Mouse (Mus musculus) embryonic stem cell, embryonic (primary cell): ENCODE measurements at regions not wholly inside any gene's neighbourhood (a gene's known extent, or its start where the extent isn't known, plus 50 kb on each side); places are given as distances from the start of the nearest gene placed in this dataset.

Experiments used
- CTCF ChIA-PET, 4 experiments: fragments of 300-600 bp in 2 of 4; fragments of 350-600 bp in 2 of 4; sonication (Branson Sonifier 250); formaldehyde crosslinking; loops; one replicate each; lab custom pipeline; 2022; ENCODE audit warnings: inconsistent platforms in 2 of 4; lab: Charles Lee
- POLR2A ChIA-PET, 4 experiments: fragments of 300-600 bp in 2 of 4; fragments of 350-600 bp in 2 of 4; sonication (Branson Sonifier 250); formaldehyde crosslinking; loops; one replicate each; lab custom pipeline; 2022; ENCODE audit warnings: antibody characterized with exemption in 4 of 4, inconsistent platforms in 1 of 4; lab: Charles Lee

DNA sequence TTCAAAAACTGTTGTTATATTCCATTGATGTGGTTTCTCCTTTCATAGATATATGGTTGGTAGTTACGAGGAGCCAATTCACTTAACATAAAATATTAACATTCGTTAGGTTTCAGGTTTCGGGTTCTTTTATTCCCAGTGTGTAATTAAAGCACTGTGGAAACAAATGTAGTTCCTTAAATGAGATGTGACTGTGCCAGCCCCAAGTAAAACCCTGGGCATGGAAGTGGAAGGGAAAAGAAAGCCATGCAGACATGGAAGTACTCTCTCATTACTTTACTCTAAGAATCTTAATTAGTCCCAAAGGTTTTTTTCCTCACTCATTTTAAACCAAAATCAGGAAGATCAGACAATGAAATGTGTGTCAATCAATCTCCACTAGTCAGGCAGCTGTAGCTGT lies 784.9 kb upstream of the Apob start:
- CTCF ChIA-PET: no interaction called here
- POLR2A ChIA-PET: no interaction called here

DNA sequence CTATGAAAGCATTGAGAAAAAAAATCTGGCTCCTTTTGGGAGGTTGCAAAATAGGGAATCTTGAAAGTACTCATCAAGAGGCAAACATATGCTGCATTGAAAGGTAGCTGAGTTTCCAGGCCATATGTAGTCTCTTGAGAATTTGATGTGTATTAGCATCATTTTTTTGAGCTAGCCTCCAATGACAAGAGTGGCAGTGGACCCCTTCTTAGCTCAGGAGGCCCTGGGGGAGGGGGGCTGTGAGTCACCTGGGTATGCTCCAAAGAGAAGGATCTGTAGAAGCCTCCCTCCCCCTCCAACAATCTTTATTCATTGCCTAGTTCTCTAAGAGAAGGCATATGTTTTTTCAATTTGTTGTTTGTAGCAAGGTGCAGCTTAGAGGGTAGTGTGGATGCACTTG lies 779.4 kb upstream of the Apob start:
- ChIA-PET CTCF (no interaction called here), POLR2A (no interaction called here)

DNA sequence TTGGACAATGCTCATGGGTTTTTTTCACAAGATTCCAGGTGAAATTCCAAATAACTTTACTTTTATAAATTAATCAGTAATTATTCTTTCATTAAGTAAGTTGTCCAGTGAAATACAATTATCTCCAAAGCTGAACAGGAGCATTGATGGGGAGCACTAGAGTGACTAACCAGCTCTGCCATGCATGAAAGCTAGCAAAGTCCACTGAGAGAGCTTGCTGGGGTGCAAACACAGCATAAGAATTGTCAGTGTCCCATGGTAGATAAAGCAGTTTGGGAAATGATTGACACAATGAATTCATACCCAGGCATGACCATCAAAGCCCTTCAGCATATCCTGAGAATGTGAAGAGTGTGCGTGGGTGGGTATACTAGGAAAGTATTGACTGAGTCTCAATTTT lies 776.6 kb upstream of the Apob start:
- ChIA-PET CTCF (no interaction called here), POLR2A (no interaction called here)

DNA sequence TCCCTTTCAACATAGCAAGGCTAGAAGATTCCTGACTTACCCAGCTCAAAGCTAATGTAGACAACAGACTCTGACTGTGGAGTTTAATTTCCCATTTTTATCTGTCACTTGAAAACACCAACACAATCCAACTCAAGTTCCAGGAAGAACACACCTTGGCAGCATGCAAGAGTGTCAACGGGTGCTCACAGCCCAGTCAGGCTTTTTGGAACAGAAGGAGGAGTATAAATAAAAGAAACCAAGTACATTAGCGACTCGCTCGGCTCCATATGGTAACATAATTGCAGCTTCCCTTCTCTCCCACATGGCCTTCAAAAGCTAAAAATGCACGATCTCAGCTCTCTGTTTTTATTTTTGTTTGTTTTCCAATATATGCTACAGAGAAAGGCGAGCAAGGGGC lies 761.8 kb upstream of the Apob start:
- ChIA-PET POLR2A (no interaction called here), CTCF (no interaction called here)

DNA sequence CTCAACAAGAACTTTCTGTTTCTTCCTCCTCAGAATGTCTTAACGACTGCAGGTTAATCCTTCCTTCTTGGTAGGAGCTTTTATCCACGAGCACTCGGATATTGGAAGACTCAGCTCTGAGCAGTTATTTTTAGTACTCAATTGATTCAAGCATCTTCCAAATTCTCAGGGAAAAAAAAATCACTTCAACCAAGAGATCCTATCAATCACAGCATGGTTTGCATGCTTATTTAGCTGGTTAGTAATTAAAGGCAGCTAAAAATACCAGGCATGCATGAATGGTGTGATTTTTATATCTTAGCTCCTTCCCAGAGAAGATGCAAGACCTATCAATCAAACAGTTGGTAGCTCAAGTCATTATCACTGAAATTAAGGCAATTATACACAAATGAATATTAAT lies 759.9 kb upstream of the Apob start:
- ChIA-PET CTCF (no interaction called here), POLR2A (no interaction called here)

DNA sequence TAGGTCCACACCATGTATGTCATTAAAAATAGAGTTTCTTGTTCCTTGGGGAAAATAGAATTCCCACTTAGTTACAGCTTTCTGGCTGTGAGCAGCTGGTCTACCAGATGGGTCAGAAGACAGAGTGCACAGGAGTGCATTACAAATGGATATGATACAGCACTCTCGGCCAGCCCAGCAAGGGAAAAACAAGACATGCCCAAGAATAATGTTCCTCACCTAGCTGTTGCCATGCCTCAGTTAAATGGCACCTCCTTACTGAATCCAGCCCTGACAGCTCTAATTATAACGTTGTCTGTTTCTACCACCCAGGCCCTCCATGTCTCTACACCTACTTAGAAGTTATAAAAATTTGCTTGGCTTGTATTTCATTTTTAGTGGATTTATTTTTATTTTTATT lies 749.3 kb upstream of the Apob start:
- POLR2A ChIA-PET: interaction anchor here in 1 of 4 experiments (0.6 kb wide), 1 partner anchor 28 kb away, joined by 3 read pairs; no protein-coding TSS in a partner anchor
- CTCF ChIA-PET: interaction anchor here in 1 of 4 experiments (0.6 kb wide), 1 partner anchor 1599 kb away, joined by 3 read pairs; no protein-coding TSS in a partner anchor

DNA sequence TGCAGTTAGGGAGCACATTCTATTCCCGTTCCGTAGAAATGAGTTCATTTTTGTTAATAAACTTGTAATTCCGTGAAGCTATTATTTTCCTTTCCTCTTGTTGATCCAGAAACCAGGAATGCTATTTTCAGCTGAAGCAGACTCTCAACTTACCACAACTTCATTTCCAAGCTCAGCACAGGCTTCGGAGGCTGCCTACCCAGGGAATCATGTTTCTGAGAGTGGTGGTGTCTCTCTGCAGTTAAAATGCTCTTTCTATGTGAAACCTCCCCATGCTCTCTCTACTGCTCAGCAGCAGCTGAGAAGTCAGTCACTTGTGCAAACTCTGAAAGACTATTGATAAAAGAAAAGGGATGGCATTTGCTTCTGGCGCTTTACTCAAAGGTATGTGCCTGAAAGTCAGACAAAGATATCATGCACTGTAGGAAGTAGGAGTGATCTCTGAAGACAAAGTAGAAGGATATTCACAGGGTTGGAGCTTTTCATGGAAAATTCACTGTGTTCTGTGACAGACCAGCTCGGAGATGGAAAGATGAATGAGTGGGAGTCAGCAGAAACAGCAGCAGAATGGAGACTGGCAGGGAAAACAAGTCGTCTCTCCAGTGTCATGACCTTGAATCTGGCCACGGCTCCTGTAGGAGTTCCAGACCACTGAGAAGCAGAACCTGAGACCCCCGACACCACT lies 748.8 kb upstream of the Apob start:
- ChIA-PET POLR2A (no interaction called here), CTCF (no interaction called here)

DNA sequence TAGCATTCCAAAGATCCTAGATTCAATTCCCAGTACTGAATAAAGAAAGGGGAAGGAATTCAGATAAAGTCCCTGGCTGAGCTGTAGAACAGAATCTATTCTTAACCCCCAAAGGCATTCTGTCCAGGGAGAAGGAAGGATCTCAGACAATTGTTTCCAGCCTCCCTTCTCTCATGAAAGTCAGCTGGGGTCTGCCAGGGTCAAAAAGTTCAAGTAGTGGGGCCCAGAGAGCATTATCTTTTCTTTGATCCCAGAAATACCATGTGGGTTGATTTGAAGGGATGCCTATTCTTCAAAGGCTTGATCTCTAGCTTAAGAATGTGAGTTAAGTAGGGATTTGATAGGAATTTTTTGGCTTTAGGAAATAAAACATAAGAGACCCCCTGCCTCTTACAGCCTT lies 727.1 kb upstream of the Apob start:
- CTCF ChIA-PET: no interaction called here

DNA sequence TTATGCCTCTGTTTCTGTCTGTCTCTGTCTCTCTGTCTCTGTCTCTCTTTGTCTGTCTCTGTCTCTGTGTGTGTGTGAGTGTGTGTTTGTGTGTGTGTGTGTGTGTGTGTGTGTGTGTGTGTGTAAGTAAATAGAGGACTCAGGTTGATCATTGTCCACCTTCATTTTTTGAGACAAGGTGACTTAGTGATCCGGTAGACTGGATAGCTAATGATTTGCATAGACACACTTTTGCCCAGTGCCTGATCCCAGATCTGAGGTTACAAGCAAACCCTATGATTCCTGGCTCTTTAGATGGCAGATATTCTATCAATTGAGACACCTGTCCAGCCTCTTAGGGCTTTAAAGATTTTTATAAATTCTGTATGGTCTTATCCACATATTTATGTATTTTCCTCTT lies 706.9 kb upstream of the Apob start:
- POLR2A ChIA-PET: no interaction called here
- CTCF ChIA-PET: no interaction called here

More for the DNA sequence above, 727.1 kb upstream of the Apob start:
- POLR2A ChIA-PET: no interaction called here

DNA sequence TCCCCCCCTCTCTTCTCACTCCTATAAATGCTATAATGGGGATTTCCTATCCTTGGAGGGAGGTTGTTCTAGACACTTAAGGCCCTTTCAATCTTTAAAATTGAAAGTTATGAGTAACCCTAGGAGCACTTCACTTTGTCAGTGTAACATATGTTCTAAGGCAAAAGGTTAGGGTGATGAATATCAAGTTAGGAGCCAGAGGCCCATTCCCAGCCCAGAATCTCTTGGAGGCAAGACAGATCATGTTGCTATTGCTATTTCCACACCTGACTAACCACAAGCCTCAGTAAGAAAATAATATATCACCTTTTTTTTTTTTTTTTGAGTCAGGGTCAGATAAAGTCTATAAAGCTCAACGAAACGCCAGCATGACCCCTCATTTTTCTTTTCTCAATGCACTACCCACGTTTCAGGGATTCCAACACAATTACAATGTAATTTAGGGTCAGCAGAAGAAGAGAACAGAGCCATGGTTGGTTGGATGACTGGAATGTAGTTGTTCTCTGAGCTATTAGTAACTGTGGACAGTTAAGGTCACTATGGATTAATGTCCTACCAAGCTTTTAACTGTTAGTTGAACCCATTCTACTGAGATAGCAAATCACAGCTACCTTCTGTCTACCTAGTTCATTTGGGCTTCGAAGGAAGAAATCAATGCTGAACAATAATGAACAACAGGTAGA lies 693.0 kb upstream of the Apob start:
- ChIA-PET POLR2A (no interaction called here), CTCF (no interaction called here)

DNA sequence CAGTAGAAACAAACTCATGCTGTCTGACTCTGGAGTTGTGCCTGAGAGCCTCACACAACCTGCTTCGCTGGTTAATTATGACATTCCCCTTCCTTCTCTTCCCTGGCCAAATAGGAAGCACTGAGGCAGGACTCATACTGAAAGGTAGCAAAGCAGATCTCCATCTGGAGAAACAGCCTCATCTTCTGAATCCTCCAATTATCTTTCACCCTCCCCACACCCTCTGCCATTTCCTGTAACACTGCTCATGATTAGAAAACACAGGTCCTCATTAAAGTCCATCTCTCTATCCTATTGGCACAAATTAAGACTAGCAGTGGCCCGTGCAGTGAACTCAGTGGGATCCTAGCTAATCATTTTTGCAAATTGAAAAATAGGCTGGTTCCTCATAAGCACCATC lies 685.9 kb upstream of the Apob start:
- POLR2A ChIA-PET: no interaction called here

DNA sequence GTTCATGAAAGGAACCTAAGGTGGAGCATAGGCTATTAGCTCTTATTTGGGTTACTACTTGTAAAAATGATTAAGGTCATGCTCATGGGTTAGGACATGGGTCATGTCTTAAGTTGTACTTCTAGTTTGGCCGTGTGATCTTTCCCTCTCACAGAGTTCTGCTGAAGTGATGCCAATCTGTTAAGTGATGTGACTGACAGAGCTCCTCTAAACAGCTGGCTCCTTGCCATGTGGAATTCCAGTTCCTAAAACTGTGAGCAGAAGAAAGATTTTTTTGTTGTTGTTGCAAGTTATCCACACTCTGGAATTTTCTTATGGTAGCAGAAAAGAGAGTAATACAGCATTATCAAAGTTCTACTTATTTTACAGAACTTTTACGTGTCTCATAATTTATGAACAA lies 680.4 kb upstream of the Apob start:
- ChIA-PET CTCF (no interaction called here), POLR2A (no interaction called here)

More for the DNA sequence above, 685.9 kb upstream of the Apob start:
- CTCF ChIA-PET: no interaction called here

DNA sequence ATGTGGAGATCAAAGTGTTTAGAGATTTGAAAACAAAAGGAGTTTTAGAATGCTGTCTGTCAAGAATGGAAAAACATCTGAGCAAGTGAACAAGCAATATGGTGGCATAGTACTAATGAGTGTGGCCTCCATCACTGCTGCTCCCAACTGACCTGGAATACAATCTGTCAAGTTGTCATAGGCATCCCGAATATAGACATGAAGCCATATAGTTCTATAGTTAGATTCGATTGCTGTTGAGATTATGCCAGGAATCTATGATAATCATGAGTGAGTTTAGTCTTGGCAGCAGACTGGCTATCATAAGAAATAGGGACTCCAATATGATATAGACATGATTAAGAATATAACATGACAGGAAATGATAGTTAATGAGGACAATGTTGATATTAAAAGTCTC lies 656.0 kb upstream of the Apob start:
- ChIA-PET CTCF (no interaction called here), POLR2A (no interaction called here)

DNA sequence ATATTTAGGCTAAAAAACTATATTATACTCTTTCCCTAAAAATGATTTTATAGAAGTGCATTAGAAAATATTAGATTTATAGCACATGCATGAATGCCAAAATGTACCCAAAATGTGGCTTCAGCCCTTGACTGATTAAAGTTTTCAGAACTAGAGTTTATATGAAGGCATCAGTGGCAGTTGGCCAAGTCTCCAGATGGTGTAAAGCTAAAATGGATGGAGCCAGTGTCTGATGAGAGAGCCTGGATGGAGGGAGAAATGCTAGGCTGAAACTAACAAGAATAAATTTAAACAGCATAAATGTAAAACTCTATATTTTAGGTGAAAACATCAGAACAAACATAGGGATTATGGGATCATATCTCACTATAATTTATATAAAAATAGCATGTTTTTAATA lies 648.8 kb upstream of the Apob start:
- ChIA-PET CTCF (no interaction called here), POLR2A (no interaction called here)
